Mouse (Mus musculus) lung, postnatal 0 days (tissue): ENCODE measurements at regions not wholly inside any gene's neighbourhood (a gene's known extent, or its start where the extent isn't known, plus 50 kb on each side); places are given as distances from the start of the nearest gene placed in this dataset.

Experiments used
- ATAC-seq: fragments of 200-750 bp; cut with Nextera tagmentation; 2 replicates; pipeline ENCODE4 v1.8.0; 2017; ENCODE audit warnings: moderate library complexity
- DNase-seq: peaks from one replicate; pipeline ENCODE4 v3.0.0-alpha.2; 2016; ENCODE audit warnings: low spot score
- H3K27ac ChIP-seq: fragments of 300-500 bp; sonication (generic); 2 replicates; pipeline ENCODE4 v1.5.1; 2014; ENCODE audit warnings: antibody characterized with exemption, mild to moderate bottlenecking, low read length, mixed read lengths
- H3K27me3 ChIP-seq: fragments of 300-500 bp; sonication (generic); replicated peaks from 2 replicates; pipeline ENCODE4 v1.6.1; 2014; ENCODE audit warnings: low read length, mixed read lengths; ENCODE audit not compliant: insufficient read depth
- H3K36me3 ChIP-seq: fragments of 300-500 bp; sonication (generic); 2 replicates; pipeline ENCODE4 v1.6.1; 2014; ENCODE audit warnings: low read length, mixed read lengths; ENCODE audit not compliant: insufficient read depth
- H3K4me1 ChIP-seq: fragments of 300-500 bp; sonication (generic); 2 replicates; pipeline ENCODE4 v1.6.1; 2014; ENCODE audit warnings: antibody characterized with exemption, low read depth, low read length, mixed read lengths; ENCODE audit not compliant: insufficient read depth
- H3K4me2 ChIP-seq: fragments of 300-500 bp; sonication (generic); replicated peaks from 2 replicates; pipeline ENCODE4 v1.6.1; 2014; ENCODE audit warnings: low read depth, mild to moderate bottlenecking, low read length, moderate library complexity, mixed read lengths
- H3K4me3 ChIP-seq: fragments of 300-500 bp; sonication (generic); 2 replicates; pipeline ENCODE4 v1.5.1; 2014; ENCODE audit warnings: low read depth, low read length
- H3K9ac ChIP-seq: fragments of 300-500 bp; sonication (generic); replicated peaks from 2 replicates; pipeline ENCODE4 v1.6.1; 2014; ENCODE audit warnings: low read depth, mild to moderate bottlenecking
- H3K9me3 ChIP-seq: fragments of 300-500 bp; sonication (generic); 2 replicates; pipeline ENCODE4 v1.6.1; 2016; ENCODE audit warnings: low read length, mixed read lengths
- CTCF ChIP-seq: IDR thresholded peaks from 2 replicates; pipeline ENCODE4 v1.5.1; 2016; ENCODE audit warnings: antibody characterized with exemption, mild to moderate bottlenecking
- EP300 ChIP-seq: IDR thresholded peaks from 2 replicates; pipeline ENCODE4 v1.6.1; 2016; ENCODE audit warnings: antibody characterized with exemption, mild to moderate bottlenecking, control low read depth
- WGBS: fragments of 180-500 bp; shearing (Covaris S2); extraction: QIAGEN DNeasy Blood & Tissue Kit; methylation state at CpG from one replicate; pipeline ENCODE4 v1.1.7; 2014; 5-methylcytosine and 5-hydroxymethylcytosine counted together

DNA sequence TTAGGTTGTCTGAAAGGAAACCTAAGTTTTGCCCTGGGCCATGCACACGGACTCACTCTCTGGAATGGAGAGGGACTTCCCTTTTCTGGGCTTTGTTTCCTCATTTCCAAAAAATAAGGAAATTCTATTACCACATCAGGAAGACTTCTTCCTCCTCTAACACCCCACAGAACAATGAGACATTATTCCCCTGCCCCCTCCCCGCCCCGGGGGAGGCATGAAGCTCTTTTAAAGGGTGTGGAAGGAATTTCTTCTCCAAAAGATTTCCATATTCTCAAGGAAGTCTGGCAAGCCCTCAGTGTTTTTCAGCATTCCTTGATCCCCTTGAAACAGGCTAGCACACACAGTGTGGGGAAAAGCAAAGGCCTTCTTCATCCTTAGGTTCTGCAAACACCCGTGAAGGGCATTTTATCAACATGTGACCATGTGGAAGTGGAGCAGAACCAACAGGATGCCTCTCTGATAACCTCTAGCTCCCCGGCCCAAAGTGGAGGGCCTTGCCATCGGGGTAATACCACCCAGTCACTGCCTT lies 179.5 kb upstream of the Klf7 start:
- ATAC-seq (peak; percentile 53), DNase-seq (peak; percentile 46)
- Histone ChIP-seq H3K9ac (no peak overlapping the region), H3K36me3 (no peaks in the 10 kb centered on the region), H3K4me1 (peaks cover 7% of the 10 kb centered on the region; the same call in 1 of the 2 replicates), H3K27me3 (no peaks in the 10 kb centered on the region), H3K27ac (peak overlapping the region; percentile 68), H3K9me3 (no peaks in the 10 kb centered on the region), H3K4me3 (no peak overlapping the region), H3K4me2 (no peak overlapping the region)
- TF ChIP-seq CTCF (no peak), EP300 (no peak; the same call in 1 of the 2 replicates)
- WGBS: 17% methylated on average over 6 of the region's 6 CpGs

DNA sequence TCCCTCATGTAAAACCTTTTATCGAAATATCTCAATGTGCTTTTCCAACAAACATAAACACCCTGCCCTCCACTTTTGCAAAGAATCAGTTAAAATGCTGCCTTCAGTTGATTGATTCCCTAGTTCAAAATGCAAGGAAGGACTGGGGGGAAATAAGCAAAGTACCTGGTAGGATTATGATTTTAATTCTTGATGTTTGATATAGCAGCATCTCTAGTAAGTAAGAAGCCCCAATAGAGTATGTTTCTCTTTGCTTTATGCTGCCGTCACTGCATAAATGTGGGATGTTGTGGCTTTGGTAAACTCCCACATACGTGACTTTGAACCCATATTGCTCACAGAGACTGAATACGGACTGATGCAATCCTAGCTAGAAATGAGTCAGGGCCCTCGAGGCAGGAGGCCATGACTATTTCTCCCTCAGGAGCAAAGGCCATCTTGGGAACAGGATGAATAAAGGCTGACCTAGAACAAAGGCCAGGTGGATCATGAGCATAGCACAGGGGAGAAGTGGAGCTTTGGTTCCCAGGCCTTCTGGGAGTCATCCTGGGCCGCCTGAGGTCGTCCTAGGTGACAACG lies 179.0 kb upstream of the Klf7 start:
- peak; percentile 32 for DNase-seq
- no peak overlapping the region for H3K4me3 ChIP-seq
- no peaks in the 10 kb centered on the region for H3K27me3 ChIP-seq
- H3K27ac ChIP-seq: peak overlapping the region; percentile 68
- no peak for ATAC-seq
- H3K4me2 ChIP-seq: no peak overlapping the region
- no peaks in the 10 kb centered on the region for H3K36me3 ChIP-seq
- TF ChIP-seq EP300: no peak
- no peak for TF ChIP-seq CTCF
- no peak overlapping the region for H3K9ac ChIP-seq
- WGBS: 67% methylated on average over 8 of the region's 8 CpGs
- no peaks in the 10 kb centered on the region for H3K9me3 ChIP-seq
- peaks cover 7% of the 10 kb centered on the region; the same call in 1 of the 2 replicates for H3K4me1 ChIP-seq

DNA sequence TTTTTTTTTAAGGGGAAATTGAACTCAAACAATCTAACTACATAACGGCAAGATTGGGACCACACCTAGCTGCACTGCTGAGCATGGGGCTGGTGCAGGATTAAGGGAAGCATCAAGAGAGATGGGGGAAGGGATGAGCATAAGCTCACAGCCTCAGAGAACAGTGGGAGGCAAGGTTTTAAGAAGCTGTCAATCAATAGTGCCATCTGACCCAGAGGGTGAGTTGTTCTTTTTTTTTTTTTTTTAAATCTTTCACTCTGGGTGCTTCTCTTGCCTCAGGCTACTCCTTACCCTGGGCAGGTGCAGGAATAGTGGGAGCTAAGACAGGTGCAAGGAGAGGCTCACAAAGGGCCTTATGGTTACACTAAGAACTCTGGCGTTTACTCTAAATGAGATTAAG lies 176.9 kb upstream of the Klf7 start:
- Histone ChIP-seq H3K4me2 (no peak overlapping the region), H3K27ac (no peak overlapping the region), H3K4me3 (no peak overlapping the region), H3K27me3 (no peaks in the 10 kb centered on the region), H3K36me3 (no peaks in the 10 kb centered on the region), H3K9ac (no peak overlapping the region), H3K4me1 (no peaks in the 10 kb centered on the region), H3K9me3 (no peaks in the 10 kb centered on the region)
- DNase-seq: no peak
- no peak for ATAC-seq
- 52% methylated on average over 2 of the region's 2 CpGs for WGBS
- TF ChIP-seq CTCF (no peak), EP300 (no peak)

DNA sequence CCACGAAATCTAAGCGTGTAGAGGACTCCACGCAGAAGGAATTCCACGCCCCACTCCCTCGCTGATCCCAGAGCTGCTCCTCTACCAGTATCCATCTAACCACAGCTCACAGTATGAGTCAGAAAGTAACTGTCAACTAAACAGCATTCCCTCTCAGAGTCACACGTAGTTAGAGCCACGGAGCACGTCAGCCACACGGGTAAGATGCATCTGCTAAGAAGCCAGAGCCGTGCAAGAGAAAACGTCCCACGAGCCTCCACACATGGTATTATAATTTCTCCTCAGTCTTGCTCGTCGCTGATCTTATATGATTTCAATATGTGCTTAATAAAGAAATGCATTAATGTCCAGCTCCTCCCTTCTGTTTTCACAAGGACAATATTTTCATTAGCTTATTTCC lies 176.1 kb upstream of the Klf7 start:
- Histone ChIP-seq H3K9me3 (no peaks in the 10 kb centered on the region), H3K27me3 (no peaks in the 10 kb centered on the region), H3K36me3 (no peaks in the 10 kb centered on the region), H3K9ac (no peak overlapping the region), H3K27ac (no peak overlapping the region), H3K4me1 (no peaks in the 10 kb centered on the region), H3K4me2 (no peak overlapping the region), H3K4me3 (no peak overlapping the region)
- DNase-seq: no peak
- ATAC-seq: no peak
- WGBS: 80% methylated on average over 14 of the region's 14 CpGs
- no peak for TF ChIP-seq CTCF
- TF ChIP-seq EP300: no peak

DNA sequence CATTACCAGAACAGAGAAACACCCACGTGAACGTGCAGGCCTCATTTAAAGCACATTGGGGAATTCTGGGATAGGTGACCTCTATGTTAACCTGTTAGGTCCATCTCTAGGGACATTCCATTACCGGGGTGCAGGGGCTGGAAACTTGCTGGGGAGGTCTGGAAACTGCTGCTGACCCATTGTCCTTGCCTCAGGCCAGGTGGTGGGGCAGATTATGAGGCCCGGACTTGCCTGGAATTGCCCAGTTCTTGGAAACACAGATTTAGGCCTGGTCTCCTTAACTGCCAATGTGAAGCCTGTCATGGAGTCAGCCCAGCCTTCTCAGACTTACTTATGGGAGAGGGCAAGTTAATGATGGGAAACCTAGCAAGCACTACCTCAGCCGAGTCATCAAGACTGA lies 175.3 kb upstream of the Klf7 start:
- H3K36me3 ChIP-seq: no peaks in the 10 kb centered on the region
- H3K4me1 ChIP-seq: no peaks in the 10 kb centered on the region
- no peak overlapping the region for H3K27ac ChIP-seq
- ATAC-seq (no peak), DNase-seq (no peak)
- H3K4me2 ChIP-seq: no peak overlapping the region
- no peaks in the 10 kb centered on the region for H3K9me3 ChIP-seq
- TF ChIP-seq CTCF (no peak), EP300 (no peak)
- H3K4me3 ChIP-seq: no peak overlapping the region
- 81% methylated on average over 5 of the region's 5 CpGs for WGBS
- H3K27me3 ChIP-seq: no peaks in the 10 kb centered on the region
- H3K9ac ChIP-seq: no peak overlapping the region

DNA sequence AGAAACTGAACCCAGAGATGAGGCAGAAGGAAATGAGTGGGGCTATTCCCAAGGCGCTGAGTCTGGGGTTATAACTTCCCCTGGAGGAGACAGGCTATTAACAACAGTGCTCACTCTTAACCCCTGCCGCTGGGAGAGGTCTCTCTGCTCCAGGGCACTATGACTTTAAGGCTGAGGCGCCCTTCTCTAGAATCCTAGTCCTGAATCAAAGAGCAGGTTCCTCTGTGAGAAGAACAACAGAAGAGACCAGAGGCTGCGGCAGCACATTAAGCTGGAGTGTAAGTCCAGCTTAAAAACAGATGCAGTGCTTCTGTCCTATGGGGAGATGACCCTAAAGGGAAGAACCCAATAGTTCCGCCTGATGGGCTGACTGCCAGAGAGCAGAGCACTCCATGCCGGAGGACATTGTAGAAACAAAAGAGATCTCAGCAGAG lies 173.4 kb upstream of the Klf7 start:
- no peak overlapping the region for H3K27ac ChIP-seq
- no peak overlapping the region for H3K4me3 ChIP-seq
- peak; percentile 20 for DNase-seq
- H3K4me2 ChIP-seq: no peak overlapping the region
- H3K9me3 ChIP-seq: no peaks in the 10 kb centered on the region
- H3K36me3 ChIP-seq: no peaks in the 10 kb centered on the region
- H3K9ac ChIP-seq: no peak overlapping the region
- no peak for ATAC-seq
- no peaks in the 10 kb centered on the region for H3K4me1 ChIP-seq
- no peaks in the 10 kb centered on the region for H3K27me3 ChIP-seq
- 37% methylated on average over 6 of the region's 6 CpGs for WGBS
- TF ChIP-seq CTCF (no peak), EP300 (no peak)
